In the genomic region with DNA sequence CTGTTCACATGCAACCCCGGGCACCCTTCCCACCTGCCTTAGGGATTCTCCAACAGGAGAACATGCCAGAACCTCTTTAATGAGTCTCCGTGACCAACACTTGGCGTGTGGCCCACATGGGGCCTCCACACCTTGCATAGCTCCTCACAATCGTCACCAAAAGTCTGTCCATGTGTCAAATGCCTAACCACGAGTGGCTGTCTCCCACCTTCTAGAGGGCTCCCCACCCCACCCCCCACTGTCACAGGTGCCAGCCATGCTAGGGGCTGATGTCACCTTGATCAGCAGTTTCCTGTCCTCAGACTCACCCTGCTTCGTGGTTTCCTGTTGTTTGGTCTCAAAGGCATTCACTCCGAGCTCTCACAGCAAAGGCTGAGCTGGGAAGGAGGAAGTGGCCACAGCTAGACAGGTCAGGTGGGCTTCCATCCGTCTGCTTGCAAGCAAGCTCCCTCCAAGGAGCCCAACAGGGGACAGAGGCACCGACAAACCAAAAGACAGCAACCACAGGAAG, we compare ENCODE assay signal across 7 mouse cellular contexts. TPM values are rescaled to one million over a fixed set of nuclear protein-coding genes. Genes with fewer than 3 reads are reported as not detected.
DNase-seq lines count a peak whose midpoint lies in the region; ATAC-seq lines count a peak whose summit lies in the region.

No protein-coding gene starts in this region.

- ATAC-seq in CD4-positive, CD25-positive, alpha-beta regulatory T cell, adult 4 months: peak; percentile 88
- ATAC-seq in liver, embryonic 12.5 days: 0 out of 2 replicates have a peak, but pooled peaks have one; percentile 17
- no peak for ATAC-seq in hindbrain, embryonic 11.5 days (ENCODE audit: low FRiP score)

- H3K36me3 ChIP-seq in liver, embryonic 12.5 days: no peaks in the 10 kb centered on the region
- no peaks in the 10 kb centered on the region for H3K36me3 ChIP-seq in hindbrain, embryonic 11.5 days (ENCODE audit: control insufficient read depth, insufficient read depth, low read length)

- H3K9ac ChIP-seq in liver, embryonic 12.5 days: no peak overlapping the region
- H3K9ac ChIP-seq in hindbrain, embryonic 11.5 days (ENCODE audit: low read depth, low read length): no peak overlapping the region

- WGBS in liver, embryonic 12.5 days (ENCODE audit: insufficient replicate concordance): 23% methylated on average over 9 of the region's 9 CpGs
- 69% methylated on average over 9 of the region's 9 CpGs for WGBS in hindbrain, embryonic 11.5 days

- H3K4me1 ChIP-seq in liver, embryonic 12.5 days: peaks cover 49% of the 10 kb centered on the region
- no peaks in the 10 kb centered on the region; the same call in 1 of the 2 replicates for H3K4me1 ChIP-seq in hindbrain, embryonic 11.5 days (replicated peaks; ENCODE audit: control insufficient read depth, insufficient read depth, low read length)

- DNase-seq in ZHBTc4 (ENCODE audit: low read depth, low spot score): peak; percentile 41
- peak; percentile 75 to 79 for DNase-seq in heart, postnatal 10 days
- DNase-seq in spleen, adult 12 weeks (ENCODE audit: low spot score): peak; percentile 65
- DNase-seq in layer of hippocampus, postnatal 36 days: no peak
- DNase-seq in hindbrain, embryonic 11.5 days (ENCODE audit: low spot score): no peak

- peak overlapping the region; percentile 53 for H3K27ac ChIP-seq in liver, embryonic 12.5 days
- H3K27ac ChIP-seq in hindbrain, embryonic 11.5 days (ENCODE audit: low read depth, low read length): no peak overlapping the region

- peak overlapping the region; percentile 10 for H3K4me2 ChIP-seq in liver, embryonic 12.5 days
- no peak overlapping the region for H3K4me2 ChIP-seq in hindbrain, embryonic 11.5 days (replicated peaks; ENCODE audit: low read depth, low read length)

- H3K9me3 ChIP-seq in liver, embryonic 12.5 days (replicated peaks): no peaks in the 10 kb centered on the region
- H3K9me3 ChIP-seq in hindbrain, embryonic 11.5 days (ENCODE audit: control insufficient read depth, low read length): no peaks in the 10 kb centered on the region

- H3K4me3 ChIP-seq in liver, embryonic 12.5 days: no peak overlapping the region
- H3K4me3 ChIP-seq in hindbrain, embryonic 11.5 days (ENCODE audit: low read depth, low read length): no peak overlapping the region

- H3K27me3 ChIP-seq in liver, embryonic 12.5 days (replicated peaks): peaks cover 7% of the 10 kb centered on the region; the same call in 1 of the 2 replicates
- H3K27me3 ChIP-seq in hindbrain, embryonic 11.5 days (ENCODE audit: control insufficient read depth, insufficient read depth, low read length): no peaks in the 10 kb centered on the region

- intact Hi-C loops in heart, postnatal 10 days (cut with DNase I): loop anchor here (2.0 kb wide), 1 partner anchor 17 kb away; no protein-coding TSS in a partner anchor

RNA-seq across cellular contexts. Expression of gene Osgin1, which starts 10.2 kb away (rescaled TPM):
- polyA plus RNA-seq in CD4-positive, CD25-positive, alpha-beta regulatory T cell, adult 4 months (2017; shearing (Covaris generic)): 10 to 100 TPM; 16.7 to 26.0 TPM
- 1 to 10 TPM in 1 of 2 experiments, under 1 TPM in 1; 0.98 to 2.0 TPM for total RNA-seq in heart, postnatal 10 days (2021)
- polyA plus RNA-seq in liver, embryonic 12.5 days (2016; fragmentation: Nextera tagmentation; extraction: Ambion mirVana): 13.3 and 13.6 TPM in 2 replicates
- under 1 TPM in 1 of 2 experiments, not detected in 1; 0.56 TPM for total RNA-seq in layer of hippocampus, postnatal 36 days (2021)
- 0.23 TPM in 1 of 2 replicates, not detected in the other for polyA plus RNA-seq in hindbrain, embryonic 11.5 days (2014; fragmentation: Nextera tagmentation; extraction: Ambion mirVana)

RNA-seq across cellular contexts. Expression of gene Necab2, which starts 22.8 kb away (rescaled TPM):
- not detected for polyA plus RNA-seq in CD4-positive, CD25-positive, alpha-beta regulatory T cell, adult 4 months (2017; shearing (Covaris generic))
- not detected for total RNA-seq in heart, postnatal 10 days (2021)
- polyA plus RNA-seq in liver, embryonic 12.5 days (2016; fragmentation: Nextera tagmentation; extraction: Ambion mirVana): 0.23 and 0.25 TPM in 2 replicates
- 100 to 1,000 TPM in 1 of 2 experiments, 10 to 100 TPM in 1; 94.4 to 116 TPM for total RNA-seq in layer of hippocampus, postnatal 36 days (2021)
- 14.5 and 17.2 TPM in 2 replicates for polyA plus RNA-seq in hindbrain, embryonic 11.5 days (2014; fragmentation: Nextera tagmentation; extraction: Ambion mirVana)

RNA-seq across cellular contexts. Expression of gene Mlycd, which starts 29.0 kb away (rescaled TPM):
- polyA plus RNA-seq in CD4-positive, CD25-positive, alpha-beta regulatory T cell, adult 4 months (2017; shearing (Covaris generic)): 1 to 10 TPM; 4.5 to 5.6 TPM
- 100 to 1,000 TPM in 1 of 2 experiments, 10 to 100 TPM in 1; 98.4 to 115 TPM for total RNA-seq in heart, postnatal 10 days (2021)
- 11.7 TPM in 2 replicates for polyA plus RNA-seq in liver, embryonic 12.5 days (2016; fragmentation: Nextera tagmentation; extraction: Ambion mirVana)
- 10 to 100 TPM; 26.5 to 28.6 TPM for total RNA-seq in layer of hippocampus, postnatal 36 days (2021)
- 9.2 and 10.7 TPM in 2 replicates for polyA plus RNA-seq in hindbrain, embryonic 11.5 days (2014; fragmentation: Nextera tagmentation; extraction: Ambion mirVana)

Comparison
In these comparisons a context has a peak if more than half of its experiments do, and no peak if none do; other contexts are left out.
1. DNase-seq: peak in ZHBTc4 (single experiment), heart, postnatal 10 days (2 of 2) and spleen, adult 12 weeks (single experiment); none in layer of hippocampus, postnatal 36 days (0 of 2) and hindbrain, embryonic 11.5 days (single experiment).
2. RNA of gene Osgin1, which starts 10.2 kb away (polyA plus RNA-seq): 16.7 to 26.0 TPM in CD4-positive, CD25-positive, alpha-beta regulatory T cell, adult 4 months and 13.3 to 13.6 TPM in liver, embryonic 12.5 days; 0.23 TPM in hindbrain, embryonic 11.5 days; every median in the first group is over 10 times any median in the second.
3. RNA of gene Necab2, which starts 22.8 kb away (polyA plus RNA-seq): 14.5 to 17.2 TPM in hindbrain, embryonic 11.5 days; 0.23 to 0.25 TPM in liver, embryonic 12.5 days and not detected in CD4-positive, CD25-positive, alpha-beta regulatory T cell, adult 4 months; every median in the first group is over 10 times any median in the second.